Mouse (Mus musculus): ENCODE measurements around the gene Nup153. TPM values are rescaled to one million over a fixed set of nuclear protein-coding genes. Genes with fewer than 3 reads are reported as not detected.
A peak's percentile ranks its signal among the peaks of the same experiment; 100 is the strongest.

The Nup153 gene
- 30.2 and 30.4 TPM in 2 replicates for polyA plus RNA-seq (2014; fragmentation: Nextera tagmentation; extraction: Ambion mirVana)

- Histone ChIP-seq H3K4me2 (ENCODE audit: low read length) (peak within 1 kb of the TSS; percentile 83), H3K9me3 (ENCODE audit: control insufficient read depth, low read length) (no peaks in the 10 kb centered on the region), H3K27me3 (ENCODE audit: control insufficient read depth, insufficient read depth, low read length) (no peaks in the 10 kb centered on the region), H3K4me3 (replicated peaks; ENCODE audit: low read depth, low read length) (peak within 1 kb of the TSS; percentile 98), H3K36me3 (ENCODE audit: control insufficient read depth, insufficient read depth, low read length) (no peaks in the 10 kb centered on the region), H3K4me1 (ENCODE audit: control insufficient read depth, insufficient read depth, low read length) (peaks cover 17% of the 10 kb centered on the region), H3K27ac (replicated peaks; ENCODE audit: low read depth, low read length) (peak within 1 kb of the TSS; percentile 96), H3K9ac (replicated peaks; ENCODE audit: low read length) (peak within 1 kb of the TSS; percentile 86)
- 0% methylated on average over 42 of the region's 51 CpGs for WGBS
- DNase-seq (peak; percentile 99), ATAC-seq (ENCODE audit: low FRiP score, low TSS enrichment) (peak; percentile 94)
These were observed at the start of gene Nup153 for GRCm38 (mm10) chr13:46727837-46728268. Gene Nup153, minus strand, starts transcription at chr13:46727940.

GRCm38 (mm10) chr13:46777461-46777860 is 49.7 kb upstream of the Nup153 start:
- H3K9me3 ChIP-seq (ENCODE audit: control insufficient read depth, low read length), result no peaks in the 10 kb centered on the region
- no peak overlapping the region for H3K4me3 ChIP-seq (replicated peaks; ENCODE audit: low read depth, low read length)
- peaks cover 33% of the 10 kb centered on the region for H3K36me3 ChIP-seq (ENCODE audit: control insufficient read depth, insufficient read depth, low read length)
- no peak overlapping the region for H3K27ac ChIP-seq (replicated peaks; ENCODE audit: low read depth, low read length)
- H3K27me3 ChIP-seq (ENCODE audit: control insufficient read depth, insufficient read depth, low read length), result no peaks in the 10 kb centered on the region
- 94% methylated on average over 3 of the region's 3 CpGs for whole genome bisulfite sequencing
- no peak overlapping the region for H3K9ac ChIP-seq (replicated peaks; ENCODE audit: low read length)
- ATAC-seq (ENCODE audit: low FRiP score, low TSS enrichment) (no peak), DNase-seq (no peak)
- H3K4me2 ChIP-seq (ENCODE audit: low read length), result no peak overlapping the region
- no peaks in the 10 kb centered on the region for H3K4me1 ChIP-seq (ENCODE audit: control insufficient read depth, insufficient read depth, low read length)

- Histone ChIP-seq H3K9ac (replicated peaks; ENCODE audit: low read length) (no peak overlapping the region), H3K4me2 (ENCODE audit: low read length) (no peak overlapping the region), H3K4me1 (ENCODE audit: control insufficient read depth, insufficient read depth, low read length) (no peaks in the 10 kb centered on the region), H3K36me3 (ENCODE audit: control insufficient read depth, insufficient read depth, low read length) (peaks cover 39% of the 10 kb centered on the region), H3K4me3 (replicated peaks; ENCODE audit: low read depth, low read length) (no peak overlapping the region), H3K27me3 (ENCODE audit: control insufficient read depth, insufficient read depth, low read length) (no peaks in the 10 kb centered on the region), H3K27ac (replicated peaks; ENCODE audit: low read depth, low read length) (no peak overlapping the region), H3K9me3 (ENCODE audit: control insufficient read depth, low read length) (no peaks in the 10 kb centered on the region)
- 85% methylated on average over 14 of the region's 14 CpGs for WGBS
- ATAC-seq (ENCODE audit: low FRiP score, low TSS enrichment) (no peak), DNase-seq (no peak)
These were observed 49.0 kb upstream of the Nup153 start for GRCm38 (mm10) chr13:46776636-46777305.

GRCm38 (mm10) chr13:46774998-46775397 is 47.3 kb upstream of the Nup153 start:
- no peak for ATAC-seq (ENCODE audit: low FRiP score, low TSS enrichment)
- Histone ChIP-seq H3K4me1 (ENCODE audit: control insufficient read depth, insufficient read depth, low read length) (no peaks in the 10 kb centered on the region), H3K27ac (replicated peaks; ENCODE audit: low read depth, low read length) (no peak overlapping the region), H3K4me2 (ENCODE audit: low read length) (no peak overlapping the region), H3K27me3 (ENCODE audit: control insufficient read depth, insufficient read depth, low read length) (no peaks in the 10 kb centered on the region), H3K9ac (replicated peaks; ENCODE audit: low read length) (no peak overlapping the region), H3K36me3 (ENCODE audit: control insufficient read depth, insufficient read depth, low read length) (peaks cover 52% of the 10 kb centered on the region), H3K9me3 (ENCODE audit: control insufficient read depth, low read length) (no peaks in the 10 kb centered on the region), H3K4me3 (replicated peaks; ENCODE audit: low read depth, low read length) (no peak overlapping the region)
- DNase-seq, result no peak
- 95% methylated on average over 5 of the region's 5 CpGs for WGBS

GRCm38 (mm10) chr13:46772581-46772980 is 44.8 kb upstream of the Nup153 start:
- no peak overlapping the region for H3K4me3 ChIP-seq (replicated peaks; ENCODE audit: low read depth, low read length)
- WGBS, result over 99% methylated on average over 13 of the region's 13 CpGs
- no peaks in the 10 kb centered on the region for H3K9me3 ChIP-seq (ENCODE audit: control insufficient read depth, low read length)
- peaks cover 64% of the 10 kb centered on the region for H3K36me3 ChIP-seq (ENCODE audit: control insufficient read depth, insufficient read depth, low read length)
- H3K4me2 ChIP-seq (ENCODE audit: low read length), result no peak overlapping the region
- H3K27me3 ChIP-seq (ENCODE audit: control insufficient read depth, insufficient read depth, low read length), result no peaks in the 10 kb centered on the region
- no peaks in the 10 kb centered on the region for H3K4me1 ChIP-seq (ENCODE audit: control insufficient read depth, insufficient read depth, low read length)
- no peak overlapping the region for H3K9ac ChIP-seq (replicated peaks; ENCODE audit: low read length)
- ATAC-seq (ENCODE audit: low FRiP score, low TSS enrichment) (no peak), DNase-seq (no peak)
- no peak overlapping the region for H3K27ac ChIP-seq (replicated peaks; ENCODE audit: low read depth, low read length)

GRCm38 (mm10) chr13:46765361-46765760 is 37.6 kb upstream of the Nup153 start:
- Histone ChIP-seq H3K4me1 (ENCODE audit: control insufficient read depth, insufficient read depth, low read length) (no peaks in the 10 kb centered on the region), H3K9me3 (ENCODE audit: control insufficient read depth, low read length) (no peaks in the 10 kb centered on the region), H3K27me3 (ENCODE audit: control insufficient read depth, insufficient read depth, low read length) (no peaks in the 10 kb centered on the region), H3K4me3 (replicated peaks; ENCODE audit: low read depth, low read length) (no peak overlapping the region), H3K36me3 (ENCODE audit: control insufficient read depth, insufficient read depth, low read length) (peaks cover 48% of the 10 kb centered on the region), H3K27ac (replicated peaks; ENCODE audit: low read depth, low read length) (no peak overlapping the region), H3K9ac (replicated peaks; ENCODE audit: low read length) (no peak overlapping the region), H3K4me2 (ENCODE audit: low read length) (no peak overlapping the region)
- 95% methylated on average over 2 of the region's 2 CpGs for WGBS
- DNase-seq (no peak), ATAC-seq (ENCODE audit: low FRiP score, low TSS enrichment) (no peak)

GRCm38 (mm10) chr13:46763210-46763609 is 35.5 kb upstream of the Nup153 start:
- DNase-seq (no peak), ATAC-seq (ENCODE audit: low FRiP score, low TSS enrichment) (no peak)
- Histone ChIP-seq H3K27me3 (ENCODE audit: control insufficient read depth, insufficient read depth, low read length) (no peaks in the 10 kb centered on the region), H3K27ac (replicated peaks; ENCODE audit: low read depth, low read length) (no peak overlapping the region), H3K9me3 (ENCODE audit: control insufficient read depth, low read length) (no peaks in the 10 kb centered on the region), H3K9ac (replicated peaks; ENCODE audit: low read length) (no peak overlapping the region), H3K4me2 (ENCODE audit: low read length) (no peak overlapping the region), H3K36me3 (ENCODE audit: control insufficient read depth, insufficient read depth, low read length) (peaks cover 36% of the 10 kb centered on the region), H3K4me3 (replicated peaks; ENCODE audit: low read depth, low read length) (no peak overlapping the region), H3K4me1 (ENCODE audit: control insufficient read depth, insufficient read depth, low read length) (0 out of 2 replicates have a peak, but pooled peaks cover 3% of the 10 kb centered on the region)
- WGBS, result 96% methylated on average over 9 of the region's 9 CpGs

- DNase-seq, result no peak
- Histone ChIP-seq H3K9ac (replicated peaks; ENCODE audit: low read length) (no peak overlapping the region), H3K4me1 (ENCODE audit: control insufficient read depth, insufficient read depth, low read length) (0 out of 2 replicates have a peak, but pooled peaks cover 3% of the 10 kb centered on the region), H3K36me3 (ENCODE audit: control insufficient read depth, insufficient read depth, low read length) (peaks cover 30% of the 10 kb centered on the region), H3K27ac (replicated peaks; ENCODE audit: low read depth, low read length) (no peak overlapping the region), H3K9me3 (ENCODE audit: control insufficient read depth, low read length) (no peaks in the 10 kb centered on the region), H3K27me3 (ENCODE audit: control insufficient read depth, insufficient read depth, low read length) (no peaks in the 10 kb centered on the region), H3K4me3 (replicated peaks; ENCODE audit: low read depth, low read length) (no peak overlapping the region), H3K4me2 (ENCODE audit: low read length) (no peak overlapping the region)
- 48% methylated on average over 6 of the region's 6 CpGs for WGBS
- no peak for ATAC-seq (ENCODE audit: low FRiP score, low TSS enrichment)
These were observed 33.2 kb upstream of the Nup153 start for GRCm38 (mm10) chr13:46760921-46761320.

GRCm38 (mm10) chr13:46759281-46759809 is 31.6 kb upstream of the Nup153 start:
- H3K36me3 ChIP-seq (ENCODE audit: control insufficient read depth, insufficient read depth, low read length), result peaks cover 33% of the 10 kb centered on the region
- no peak overlapping the region for H3K9ac ChIP-seq (replicated peaks; ENCODE audit: low read length)
- no peak for ATAC-seq (ENCODE audit: low FRiP score, low TSS enrichment)
- H3K4me2 ChIP-seq (ENCODE audit: low read length), result no peak overlapping the region
- no peaks in the 10 kb centered on the region for H3K27me3 ChIP-seq (ENCODE audit: control insufficient read depth, insufficient read depth, low read length)
- H3K27ac ChIP-seq (replicated peaks; ENCODE audit: low read depth, low read length), result peak overlapping the region; percentile 34; the same call in 1 of the 2 replicates
- no peaks in the 10 kb centered on the region for H3K9me3 ChIP-seq (ENCODE audit: control insufficient read depth, low read length)
- 0 out of 2 replicates have a peak, but pooled peaks cover 3% of the 10 kb centered on the region for H3K4me1 ChIP-seq (ENCODE audit: control insufficient read depth, insufficient read depth, low read length)
- 35% methylated on average over 8 of the region's 8 CpGs for WGBS
- DNase-seq, result peak; percentile 62
- H3K4me3 ChIP-seq (replicated peaks; ENCODE audit: low read depth, low read length), result no peak overlapping the region

Data from midbrain, embryonic 14.5 days (tissue).